Mouse (Mus musculus): Measurements from ENCODE around the gene 2700097O09Rik. TPM values are rescaled to one million over a fixed set of nuclear protein-coding genes. Genes with fewer than 3 reads are reported as not detected.
"Not testable (repeated sequence)": the region's sequence is repeated elsewhere in the genome, so short reads cannot be mapped to it uniquely, and the experiment has no call there.

Gene 2700097O09Rik
- polyA plus RNA-seq, 2 experiments, result 15.0 to 37.0 TPM

DNA sequence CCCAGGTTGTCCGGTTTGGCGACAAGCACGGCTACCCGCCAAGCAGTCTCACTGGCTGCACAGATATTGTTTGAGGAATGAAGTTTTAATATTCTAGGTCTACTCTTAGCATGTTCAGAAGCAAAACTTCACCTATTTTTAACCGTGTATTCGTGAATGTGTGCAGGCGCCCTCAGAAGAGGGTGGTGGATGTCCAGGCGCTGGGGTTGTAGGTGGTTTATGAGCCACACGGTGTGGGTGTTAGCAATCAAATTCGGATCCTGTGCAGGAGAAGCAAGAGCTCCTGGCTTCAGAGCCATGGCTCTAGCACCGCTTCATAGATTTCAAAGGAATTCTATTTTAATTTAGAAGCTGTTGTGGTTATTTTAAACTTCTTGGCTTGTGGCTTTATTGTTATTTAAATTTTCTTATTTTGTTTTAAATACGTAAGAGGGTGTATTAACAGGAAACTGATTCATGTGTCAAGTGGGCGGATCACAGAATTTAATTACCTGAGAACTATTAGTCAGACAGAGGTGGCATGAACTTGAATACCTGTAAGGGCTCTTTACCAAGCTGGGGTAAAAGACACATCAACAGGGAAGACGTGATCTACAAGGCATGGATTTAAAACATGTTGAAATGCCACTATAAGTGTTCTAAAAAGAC is 72.4 kb downstream of the 2700097O09Rik start:
- no peaks in the 10 kb centered on the region for H3K36me3 ChIP-seq (replicated peaks; ENCODE audit: control insufficient read depth, insufficient read depth, low read depth)
- H3K9me3 ChIP-seq (ENCODE audit: control insufficient read depth, low read length), result no peaks in the 10 kb centered on the region
- no peak overlapping the region for H3K27ac ChIP-seq
- no peak for TF ChIP-seq CTCF (IDR thresholded peaks at IDR 0.05; ENCODE audit: low read depth)
- no peak for TF ChIP-seq EP300 (IDR thresholded peaks at IDR 0.05; ENCODE audit: low read depth)
- ATAC-seq (ENCODE audit: insufficient read depth) (no peak), DNase-seq (ENCODE audit: low read depth in 3 of 3, low spot score in 3 of 3) (no peak)
- no peak overlapping the region for H3K4me3 ChIP-seq (ENCODE audit: insufficient read depth in 1 of 2, low read depth in 2 of 2, low read length in 2 of 2)
- no peaks in the 10 kb centered on the region for H3K4me1 ChIP-seq (replicated peaks; ENCODE audit: control insufficient read depth in 2 of 2, insufficient read depth in 2 of 2, low read length in 1 of 2)
- H3K9ac ChIP-seq (replicated peaks), result no peak overlapping the region
- H3K4me2 ChIP-seq (ENCODE audit: low read depth), result no peak overlapping the region
- WGBS (ENCODE audit: insufficient replicate concordance), result 74% methylated on average over 14 of the region's 14 CpGs
- no peaks in the 10 kb centered on the region; the same call in 1 of the 2 replicates for H3K27me3 ChIP-seq (ENCODE audit: control insufficient read depth, insufficient read depth, low read length)

DNA sequence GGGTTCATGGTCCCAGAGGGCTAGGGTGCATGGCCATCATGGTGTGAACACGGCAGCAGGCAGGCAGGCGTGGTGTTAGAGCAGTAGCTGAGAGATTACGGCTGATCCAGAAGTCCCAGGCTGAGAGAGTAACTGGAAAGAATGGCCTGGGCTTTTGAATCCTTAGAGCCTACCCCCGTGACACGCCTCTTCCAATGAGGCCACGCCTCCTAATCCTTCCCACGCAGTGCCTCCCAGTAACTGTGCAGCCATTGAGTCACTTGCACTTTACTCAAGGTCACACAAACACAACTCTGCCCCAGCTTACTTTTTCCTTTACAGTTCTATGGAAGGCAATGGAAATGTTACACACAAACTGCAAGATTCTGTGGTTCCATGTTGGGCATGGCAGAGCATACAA is 73.8 kb downstream of the 2700097O09Rik start:
- Histone ChIP-seq H3K4me2 (ENCODE audit: low read depth) (no peak overlapping the region), H3K9me3 (ENCODE audit: control insufficient read depth, low read length) (no peaks in the 10 kb centered on the region), H3K4me1 (replicated peaks; ENCODE audit: control insufficient read depth in 2 of 2, insufficient read depth in 2 of 2, low read length in 1 of 2) (no peaks in the 10 kb centered on the region), H3K36me3 (replicated peaks; ENCODE audit: control insufficient read depth, insufficient read depth, low read depth) (no peaks in the 10 kb centered on the region), H3K4me3 (ENCODE audit: insufficient read depth in 1 of 2, low read depth in 2 of 2, low read length in 2 of 2) (no peak overlapping the region), H3K9ac (replicated peaks) (no peak overlapping the region), H3K27ac (no peak overlapping the region), H3K27me3 (ENCODE audit: control insufficient read depth, insufficient read depth, low read length) (no peaks in the 10 kb centered on the region; the same call in 1 of the 2 replicates)
- ATAC-seq (ENCODE audit: insufficient read depth), result no peak
- 72% methylated on average over 7 of the region's 7 CpGs for WGBS (ENCODE audit: insufficient replicate concordance)
- TF ChIP-seq EP300 (IDR thresholded peaks at IDR 0.05; ENCODE audit: low read depth) (no peak), CTCF (IDR thresholded peaks at IDR 0.05; ENCODE audit: low read depth) (no peak)
- no peak for DNase-seq (ENCODE audit: low read depth in 3 of 3, low spot score in 3 of 3)

DNA sequence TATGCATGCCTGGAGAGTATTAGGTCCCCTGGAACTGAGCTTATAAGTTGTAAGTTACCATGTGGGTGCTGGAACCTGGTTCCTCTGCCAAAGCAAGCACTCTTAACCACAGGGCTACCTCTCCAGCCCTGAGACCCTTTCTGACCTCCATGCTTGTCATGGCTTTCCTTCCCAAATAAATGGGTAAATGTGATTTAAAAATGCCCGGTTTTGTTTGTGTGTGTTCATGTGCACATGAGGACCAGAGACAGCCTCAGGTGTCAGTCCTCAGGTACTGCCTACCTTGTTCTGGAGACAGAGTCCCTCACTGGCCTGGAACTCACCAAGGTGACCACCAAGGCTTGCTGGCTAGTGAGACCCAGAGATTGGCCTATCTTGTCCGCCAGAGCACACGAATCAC is 75.5 kb downstream of the 2700097O09Rik start:
- Histone ChIP-seq H3K27me3 (ENCODE audit: control insufficient read depth, insufficient read depth, low read length) (no peaks in the 10 kb centered on the region; the same call in 1 of the 2 replicates), H3K4me1 (replicated peaks; ENCODE audit: control insufficient read depth in 2 of 2, insufficient read depth in 2 of 2, low read length in 1 of 2) (0 out of 4 replicates have a peak, but pooled peaks cover 0 to 2% of the 10 kb centered on the region in 2 experiments), H3K4me2 (ENCODE audit: low read depth) (no peak overlapping the region), H3K36me3 (replicated peaks; ENCODE audit: control insufficient read depth, insufficient read depth, low read depth) (no peaks in the 10 kb centered on the region), H3K9me3 (ENCODE audit: control insufficient read depth, low read length) (no peaks in the 10 kb centered on the region), H3K9ac (replicated peaks) (no peak overlapping the region), H3K4me3 (ENCODE audit: insufficient read depth in 1 of 2, low read depth in 2 of 2, low read length in 2 of 2) (no peak overlapping the region), H3K27ac (no peak overlapping the region)
- WGBS (ENCODE audit: insufficient replicate concordance), result 72% methylated on average over 3 of the region's 3 CpGs
- TF ChIP-seq EP300 (IDR thresholded peaks at IDR 0.05; ENCODE audit: low read depth) (no peak), CTCF (IDR thresholded peaks at IDR 0.05; ENCODE audit: low read depth) (no peak)
- DNase-seq (ENCODE audit: low read depth in 3 of 3, low spot score in 3 of 3), result no peak
- ATAC-seq (ENCODE audit: insufficient read depth), result no peak

DNA sequence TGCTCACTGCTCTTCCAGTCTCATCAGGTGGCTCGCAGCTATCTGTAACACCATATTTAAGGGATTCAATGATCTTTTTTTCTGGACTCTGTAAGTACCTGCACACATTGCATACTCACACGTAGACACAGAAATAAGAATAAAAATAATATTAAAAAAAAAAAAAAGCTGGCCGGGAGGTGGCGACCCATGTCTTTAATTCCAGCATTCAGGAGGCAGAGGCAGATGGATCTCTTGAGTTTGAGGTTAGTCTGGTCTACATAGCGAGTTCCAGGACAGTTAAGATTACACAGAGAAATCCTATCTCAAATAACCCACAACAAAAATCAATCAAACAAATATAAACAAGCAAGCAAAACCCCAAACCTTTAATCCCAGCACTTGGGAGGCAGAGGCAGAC is 76.1 kb downstream of the 2700097O09Rik start:
- no peak overlapping the region for H3K4me2 ChIP-seq (ENCODE audit: low read depth)
- TF ChIP-seq EP300 (IDR thresholded peaks at IDR 0.05; ENCODE audit: low read depth) (no peak), CTCF (IDR thresholded peaks at IDR 0.05; ENCODE audit: low read depth) (no peak)
- no peak overlapping the region for H3K27ac ChIP-seq
- no peak overlapping the region for H3K4me3 ChIP-seq (ENCODE audit: insufficient read depth in 1 of 2, low read depth in 2 of 2, low read length in 2 of 2)
- no peaks in the 10 kb centered on the region for H3K36me3 ChIP-seq (replicated peaks; ENCODE audit: control insufficient read depth, insufficient read depth, low read depth)
- DNase-seq (ENCODE audit: low read depth in 3 of 3, low spot score in 3 of 3) (no peak), ATAC-seq (ENCODE audit: insufficient read depth) (no peak)
- no peak overlapping the region for H3K9ac ChIP-seq (replicated peaks)
- H3K4me1 ChIP-seq (replicated peaks; ENCODE audit: control insufficient read depth in 2 of 2, insufficient read depth in 2 of 2, low read length in 1 of 2), result peaks cover 0 to 4% of the 10 kb centered on the region in 2 experiments; a peak in 1 of 4 replicates
- H3K27me3 ChIP-seq (ENCODE audit: control insufficient read depth, insufficient read depth, low read length), result no peaks in the 10 kb centered on the region; the same call in 1 of the 2 replicates
- 61% methylated on average over 5 of the region's 5 CpGs for WGBS (ENCODE audit: insufficient replicate concordance)
- H3K9me3 ChIP-seq (ENCODE audit: control insufficient read depth, low read length), result no peaks in the 10 kb centered on the region

DNA sequence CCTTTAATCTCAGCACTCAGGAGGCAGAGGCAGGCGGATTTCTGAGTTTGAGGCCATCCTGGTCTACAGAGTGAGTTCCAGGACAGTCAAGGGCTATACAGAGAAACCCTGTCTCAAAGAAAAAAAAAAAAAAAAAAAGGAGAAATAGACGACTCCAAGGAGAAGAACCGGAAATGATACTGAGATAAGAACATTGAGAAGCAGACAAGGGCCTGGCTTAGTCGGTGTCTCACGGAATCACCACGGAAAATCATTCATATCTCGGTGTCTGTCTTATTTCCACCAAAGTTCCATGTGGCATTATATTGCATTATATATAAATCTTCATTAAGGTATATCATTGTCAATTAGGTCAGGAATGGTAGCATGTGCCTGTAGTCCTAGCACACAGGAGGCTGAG is 77.4 kb downstream of the 2700097O09Rik start:
- not testable (repeated sequence) for H3K4me2 ChIP-seq (ENCODE audit: low read depth); H3K4me1 ChIP-seq (replicated peaks; ENCODE audit: control insufficient read depth in 2 of 2, insufficient read depth in 2 of 2, low read length in 1 of 2); ATAC-seq (ENCODE audit: insufficient read depth); H3K27me3 ChIP-seq (ENCODE audit: control insufficient read depth, insufficient read depth, low read length); DNase-seq (ENCODE audit: low read depth in 3 of 3, low spot score in 3 of 3); H3K4me3 ChIP-seq (ENCODE audit: insufficient read depth in 1 of 2, low read depth in 2 of 2, low read length in 2 of 2); H3K36me3 ChIP-seq (replicated peaks; ENCODE audit: control insufficient read depth, insufficient read depth, low read depth); H3K27ac ChIP-seq; H3K9me3 ChIP-seq (ENCODE audit: control insufficient read depth, low read length); H3K9ac ChIP-seq (replicated peaks)
- 60% methylated on average over 7 of the region's 7 CpGs for WGBS (ENCODE audit: insufficient replicate concordance)
